Mouse (Mus musculus): ENCODE measurements around the gene Tmem45a2. TPM values are rescaled to one million over a fixed set of nuclear protein-coding genes. Genes with fewer than 3 reads are reported as not detected.
"Not testable (repeated sequence)": the region's sequence is repeated elsewhere in the genome, so short reads cannot be mapped to it uniquely, and the experiment has no call there.

Tmem45a2 gene
- total RNA-seq, 1 experiment: 0.09 TPM

GRCm38 (mm10) chr16:57049974-57050373, 21.2 kb downstream of the Tmem45a2 start:
- Histone ChIP-seq H3K4me1 (ENCODE audit: control insufficient read depth in 2 of 2, insufficient read depth in 2 of 2, low read length in 2 of 2, poor library complexity in 1 of 2) (no peaks in the 10 kb centered on the region), H3K9me3 (ENCODE audit: control insufficient read depth, insufficient read depth, low read depth, low read length) (no peaks in the 10 kb centered on the region), H3K9ac (ENCODE audit: insufficient read depth, low read depth, low read length, poor library complexity, severe bottlenecking) (no peak overlapping the region), H3K4me3 (ENCODE audit: insufficient read depth in 1 of 2, low read depth in 1 of 2, low read length in 2 of 2, poor library complexity in 1 of 2, severe bottlenecking in 1 of 2) (no peak overlapping the region), H3K36me3 (ENCODE audit: control insufficient read depth, insufficient read depth, low read length, poor library complexity, severe bottlenecking) (no peaks in the 10 kb centered on the region), H3K27ac (ENCODE audit: insufficient read depth, low read depth, low read length, poor library complexity, severe bottlenecking) (no peak overlapping the region)
- in situ Hi-C loops (cut with MboI; ENCODE audit: low sequenced_read_pairs in 2 of 2, unreplicated experiment in 2 of 2): no loop called here
- TF ChIP-seq HCFC1 (IDR thresholded peaks at IDR 0.05; ENCODE audit: borderline replicate concordance, insufficient read depth, low read length): no peak
- TF ChIP-seq MAFK (IDR thresholded peaks at IDR 0.05; ENCODE audit: insufficient read depth, low read depth, low read length): no peak
- TF ChIP-seq ZNF384 (IDR thresholded peaks at IDR 0.05; ENCODE audit: low read depth, low read length): no peak
- TF ChIP-seq ZC3H11A (IDR thresholded peaks at IDR 0.05; ENCODE audit: borderline replicate concordance, low read depth, low read length): no peak
- no peak for TF ChIP-seq CHD2 (IDR thresholded peaks at IDR 0.05; ENCODE audit: low read depth, low read length)
- DNase-seq (ENCODE audit: low read depth, low spot score): no peak

- Histone ChIP-seq H3K4me3 (ENCODE audit: insufficient read depth in 1 of 2, low read depth in 1 of 2, low read length in 2 of 2, poor library complexity in 1 of 2, severe bottlenecking in 1 of 2) (no peak overlapping the region), H3K4me1 (ENCODE audit: control insufficient read depth in 2 of 2, insufficient read depth in 2 of 2, low read length in 2 of 2, poor library complexity in 1 of 2) (no peaks in the 10 kb centered on the region), H3K9ac (ENCODE audit: insufficient read depth, low read depth, low read length, poor library complexity, severe bottlenecking) (no peak overlapping the region), H3K9me3 (ENCODE audit: control insufficient read depth, insufficient read depth, low read depth, low read length) (no peaks in the 10 kb centered on the region), H3K36me3 (ENCODE audit: control insufficient read depth, insufficient read depth, low read length, poor library complexity, severe bottlenecking) (no peaks in the 10 kb centered on the region), H3K27ac (ENCODE audit: insufficient read depth, low read depth, low read length, poor library complexity, severe bottlenecking) (no peak overlapping the region)
- no peak for DNase-seq (ENCODE audit: low read depth, low spot score)
- TF ChIP-seq HCFC1 (IDR thresholded peaks at IDR 0.05; ENCODE audit: borderline replicate concordance, insufficient read depth, low read length) (no peak), ZNF384 (IDR thresholded peaks at IDR 0.05; ENCODE audit: low read depth, low read length) (no peak), MAFK (IDR thresholded peaks at IDR 0.05; ENCODE audit: insufficient read depth, low read depth, low read length) (no peak), ZC3H11A (IDR thresholded peaks at IDR 0.05; ENCODE audit: borderline replicate concordance, low read depth, low read length) (no peak), CHD2 (IDR thresholded peaks at IDR 0.05; ENCODE audit: low read depth, low read length) (no peak)
- in situ Hi-C loops (cut with MboI; ENCODE audit: low sequenced_read_pairs in 2 of 2, unreplicated experiment in 2 of 2): no loop called here
These were observed 32.6 kb downstream of the Tmem45a2 start for GRCm38 (mm10) chr16:57038600-57038999.

- H3K36me3 ChIP-seq (ENCODE audit: control insufficient read depth, insufficient read depth, low read length, poor library complexity, severe bottlenecking): no peaks in the 10 kb centered on the region
- no peak overlapping the region for H3K4me3 ChIP-seq (ENCODE audit: insufficient read depth in 1 of 2, low read depth in 1 of 2, low read length in 2 of 2, poor library complexity in 1 of 2, severe bottlenecking in 1 of 2)
- H3K27ac ChIP-seq (ENCODE audit: insufficient read depth, low read depth, low read length, poor library complexity, severe bottlenecking): no peak overlapping the region
- TF ChIP-seq MAFK (IDR thresholded peaks at IDR 0.05; ENCODE audit: insufficient read depth, low read depth, low read length) (no peak), ZC3H11A (IDR thresholded peaks at IDR 0.05; ENCODE audit: borderline replicate concordance, low read depth, low read length) (no peak)
- H3K4me1 ChIP-seq (ENCODE audit: control insufficient read depth in 2 of 2, insufficient read depth in 2 of 2, low read length in 2 of 2, poor library complexity in 1 of 2): no peaks in the 10 kb centered on the region
- in situ Hi-C loops (cut with MboI; ENCODE audit: low sequenced_read_pairs in 2 of 2, unreplicated experiment in 2 of 2): no loop called here
- no peak for DNase-seq (ENCODE audit: low read depth, low spot score)
- H3K9ac ChIP-seq (ENCODE audit: insufficient read depth, low read depth, low read length, poor library complexity, severe bottlenecking): no peak overlapping the region
- no peaks in the 10 kb centered on the region for H3K9me3 ChIP-seq (ENCODE audit: control insufficient read depth, insufficient read depth, low read depth, low read length)
These were observed 40.9 kb downstream of the Tmem45a2 start for GRCm38 (mm10) chr16:57030150-57030885.

GRCm38 (mm10) chr16:56998283-56998682, 72.9 kb downstream of the Tmem45a2 start:
- H3K36me3 ChIP-seq (ENCODE audit: control insufficient read depth, insufficient read depth, low read length, poor library complexity, severe bottlenecking); H3K4me3 ChIP-seq (ENCODE audit: insufficient read depth in 1 of 2, low read depth in 1 of 2, low read length in 2 of 2, poor library complexity in 1 of 2, severe bottlenecking in 1 of 2); H3K9ac ChIP-seq (ENCODE audit: insufficient read depth, low read depth, low read length, poor library complexity, severe bottlenecking); H3K9me3 ChIP-seq (ENCODE audit: control insufficient read depth, insufficient read depth, low read depth, low read length); H3K4me1 ChIP-seq (ENCODE audit: control insufficient read depth in 2 of 2, insufficient read depth in 2 of 2, low read length in 2 of 2, poor library complexity in 1 of 2); H3K27ac ChIP-seq (ENCODE audit: insufficient read depth, low read depth, low read length, poor library complexity, severe bottlenecking); in situ Hi-C loops (cut with MboI; ENCODE audit: low sequenced_read_pairs in 2 of 2, unreplicated experiment in 2 of 2); DNase-seq (ENCODE audit: low read depth, low spot score): not testable (repeated sequence)

Other genes starting within 250 kb of the Tmem45a2 start
- gene Tmem45a, start 185.2 kb downstream of the Tmem45a2 start, total RNA-seq (2012; rRNA removed): 13.8 and 16.8 TPM in 2 replicates
- gene Lnp1, start 143.3 kb downstream of the Tmem45a2 start, total RNA-seq (2012; rRNA removed): not detected in 2 replicates
- gene Tomm70a, start 50.3 kb upstream of the Tmem45a2 start, total RNA-seq (2012; rRNA removed): 86.5 and 106 TPM in 2 replicates
- 62.0 and 73.1 TPM in 2 replicates for gene Nit2, start 96.0 kb upstream of the Tmem45a2 start, total RNA-seq (2012; rRNA removed)
- 31.1 and 38.4 TPM in 2 replicates for gene Tbc1d23, start 160.1 kb upstream of the Tmem45a2 start, total RNA-seq (2012; rRNA removed)
- 0.04 and 0.11 TPM in 2 replicates for gene Tmem30c, start 221.5 kb upstream of the Tmem45a2 start, total RNA-seq (2012; rRNA removed)